Mouse (Mus musculus) liver, adult 2 months (tissue): ENCODE measurements around the gene Slc25a42.

Experiments
- CTCF ChIP-seq: fragments of 200-500 bp; IDR thresholded peaks from 2 replicates; pipeline ENCODE4 v1.5.1; 2011; ENCODE audit warnings: low read depth, low read length, control low read depth
- POLR2A ChIP-seq: fragments of 200-500 bp; IDR thresholded peaks from 2 replicates; pipeline ENCODE4 v1.6.1; 2011; ENCODE audit warnings: low read length, control low read depth; ENCODE audit not compliant: insufficient read depth; ENCODE audit errors: extremely low read depth

- no peak for TF ChIP-seq CTCF
- TF ChIP-seq POLR2A, result no peak
Observed at GRCm38 (mm10) chr8:70170748-70171147, 41.4 kb downstream of the Slc25a42 start.
